Mouse (Mus musculus) stomach, postnatal 0 days (tissue): ENCODE measurements around the gene Casq2.

Experiments
- CTCF ChIP-seq: IDR thresholded peaks from 2 replicates; pipeline ENCODE4 v1.5.1; 2016; ENCODE audit warnings: antibody characterized with exemption, low read depth, mild to moderate bottlenecking, moderate library complexity
- EP300 ChIP-seq: optimal IDR thresholded peaks from 2 replicates; pipeline ENCODE3; 2016; ENCODE audit warnings: antibody characterized with exemption

GRCm38 (mm10) chr3:102083589-102084230 is 2.5 kb upstream of the Casq2 start:
- TF ChIP-seq CTCF, result no peak
- TF ChIP-seq EP300, result no peak
